Mouse (Mus musculus): ENCODE measurements around the gene Nupr1. TPM values are rescaled to one million over a fixed set of nuclear protein-coding genes. Genes with fewer than 3 reads are reported as not detected.

Nupr1 gene
- not detected for polyA plus RNA-seq (2017; shearing (Covaris generic))

GRCm38 (mm10) chr7:126630824-126631518 is at the start of gene Nupr1:
Gene Nupr1 (minus strand): TSS chr7:126630861.

GRCm38 (mm10) chr7:126676207-126676606 is 45.5 kb upstream of the Nupr1 start, which contains the start of gene Sult1a1:
Gene Sult1a1 (minus strand): TSS chr7:126676432.

GRCm38 (mm10) chr7:126649231-126650051 is 18.8 kb upstream of the Nupr1 start, which contains the start of gene Sgf29:
Gene Sgf29 (plus strand): TSS chr7:126649309.

GRCm38 (mm10) chr7:126594862-126595561 is 35.6 kb downstream of the Nupr1 start, which contains the start of gene Il27:
Gene Il27 (minus strand): TSS chr7:126594941.

GRCm38 (mm10) chr7:126585717-126586116 is 44.9 kb downstream of the Nupr1 start, which contains the start of gene Cln3:
Gene Cln3 (minus strand): TSS chr7:126585817.

GRCm38 (mm10) chr7:126584506-126584977 is 46.1 kb downstream of the Nupr1 start, which contains the start of gene Apobr:
Gene Apobr (plus strand): TSS chr7:126584942.

Other genes starting within 250 kb of the Nupr1 start
- gene Nfatc2ip, start 234.1 kb downstream of the Nupr1 start, polyA plus RNA-seq (2017; shearing (Covaris generic)): 3.2 TPM
- gene Cd19, start 216.0 kb downstream of the Nupr1 start, polyA plus RNA-seq (2017; shearing (Covaris generic)): 1.5 TPM
- 62.9 TPM for gene Rabep2, start 202.1 kb downstream of the Nupr1 start, polyA plus RNA-seq (2017; shearing (Covaris generic))
- gene Atp2a1, start 167.8 kb downstream of the Nupr1 start, polyA plus RNA-seq (2017; shearing (Covaris generic)): 0.50 TPM
- 32.4 TPM for gene Sh2b1, start 155.4 kb downstream of the Nupr1 start, polyA plus RNA-seq (2017; shearing (Covaris generic))
- 143 TPM for gene Tufm, start 143.5 kb downstream of the Nupr1 start, polyA plus RNA-seq (2017; shearing (Covaris generic))
- 25.6 TPM for gene Atxn2l, start 127.4 kb downstream of the Nupr1 start, polyA plus RNA-seq (2017; shearing (Covaris generic))
- 238 TPM for gene Eif3c, start 64.5 kb downstream of the Nupr1 start, polyA plus RNA-seq (2017; shearing (Covaris generic))
- gene Apobr, start 45.9 kb downstream of the Nupr1 start, polyA plus RNA-seq (2017; shearing (Covaris generic)): 3.2 TPM
- 109 TPM for gene Cln3, start 45.0 kb downstream of the Nupr1 start, polyA plus RNA-seq (2017; shearing (Covaris generic))
- not detected for gene Il27, start 35.9 kb downstream of the Nupr1 start, polyA plus RNA-seq (2017; shearing (Covaris generic))
- gene Sgf29, start 18.4 kb upstream of the Nupr1 start, polyA plus RNA-seq (2017; shearing (Covaris generic)): 132 TPM
- 1.4 TPM for gene Sult1a1, start 45.6 kb upstream of the Nupr1 start, polyA plus RNA-seq (2017; shearing (Covaris generic))
- gene Bola2, start 64.5 kb upstream of the Nupr1 start, polyA plus RNA-seq (2017; shearing (Covaris generic)): 153 TPM
- 10.8 TPM for gene Slx1b, start 64.9 kb upstream of the Nupr1 start, polyA plus RNA-seq (2017; shearing (Covaris generic))
- gene Coro1a, start 76.9 kb upstream of the Nupr1 start, polyA plus RNA-seq (2017; shearing (Covaris generic)): 3,709 TPM
- 37.7 TPM for gene Mapk3, start 128.7 kb upstream of the Nupr1 start, polyA plus RNA-seq (2017; shearing (Covaris generic))
- 1.9 TPM for gene Gdpd3, start 135.5 kb upstream of the Nupr1 start, polyA plus RNA-seq (2017; shearing (Covaris generic))
- 201 TPM for gene Ypel3, start 146.1 kb upstream of the Nupr1 start, polyA plus RNA-seq (2017; shearing (Covaris generic))
- 4.0 TPM for gene Tbx6, start 150.6 kb upstream of the Nupr1 start, polyA plus RNA-seq (2017; shearing (Covaris generic))
- 333 TPM for gene Ppp4c, start 161.6 kb upstream of the Nupr1 start, polyA plus RNA-seq (2017; shearing (Covaris generic))
- not detected for gene Fam57b, start 166.8 kb upstream of the Nupr1 start, polyA plus RNA-seq (2017; shearing (Covaris generic))
- not detected for gene 4930451I11Rik, start 200.8 kb upstream of the Nupr1 start, polyA plus RNA-seq (2017; shearing (Covaris generic))
- gene Doc2a, start 216.6 kb upstream of the Nupr1 start, polyA plus RNA-seq (2017; shearing (Covaris generic)): not detected
- 10.6 TPM for gene Hirip3, start 231.1 kb upstream of the Nupr1 start, polyA plus RNA-seq (2017; shearing (Covaris generic))
- gene Ino80e, start 231.5 kb upstream of the Nupr1 start, polyA plus RNA-seq (2017; shearing (Covaris generic)): 113 TPM